In genomic region chr7:111694312-111694711, GRCm38 (mm10) we compare ENCODE assay signal across 9 mouse cellular contexts.
DNase-seq lines count a peak whose midpoint lies in the region; ATAC-seq and TF ChIP-seq lines count a peak whose summit lies in the region.
"Had no signal": no experiment of that assay in that cellular context is flagged by ENCODE, and none has a peak within 500 bp of the region (broad histone marks: within the 10 kb centered on the region; RNA-seq: fewer than 3 reads in every experiment).

No protein-coding gene starts in this region.

- no peak for TF ChIP-seq EP300 in lung, postnatal 0 days (IDR thresholded peaks at IDR 0.05)

- intact Hi-C loops in gastrocnemius, postnatal 14 days (cut with DNase I; ENCODE audit: low total_unique reads), result no loop called here

- DNase-seq in layer of hippocampus, postnatal 10 days (ENCODE audit: low spot score in 2 of 2), result peak; percentile 26 to 50
- no peak for DNase-seq in layer of hippocampus, postnatal 36 days
- peak; percentile 44 for DNase-seq in cerebellum, adult 11 months
- DNase-seq in gastrocnemius, postnatal 14 days, result peak; percentile 80
- peak; percentile 52 for DNase-seq in lung, postnatal 0 days (ENCODE audit: low spot score)
- DNase-seq in frontal cortex, postnatal 36 days (ENCODE audit: low spot score in 2 of 2), result no peak
- no peak for DNase-seq in retina, embryonic 14.5 days (ENCODE audit: low spot score)
- no peak for DNase-seq in kidney, adult 11 months

- H3K9ac ChIP-seq in lung, postnatal 0 days (replicated peaks; ENCODE audit: low read depth), result no peak overlapping the region
- H3K9ac ChIP-seq: neural tube, embryonic 13.5 days had no signal

- H3K9me3 ChIP-seq in lung, postnatal 0 days (ENCODE audit: low read length), result no peaks in the 10 kb centered on the region
- H3K9me3 ChIP-seq: neural tube, embryonic 13.5 days had no signal

- peak; percentile 50 for ATAC-seq in lung, postnatal 0 days

- H3K36me3 ChIP-seq in lung, postnatal 0 days (ENCODE audit: insufficient read depth, low read length), result no peaks in the 10 kb centered on the region
- H3K36me3 ChIP-seq: neural tube, embryonic 13.5 days had no signal

- H3K4me3 ChIP-seq in lung, postnatal 0 days (ENCODE audit: low read depth, low read length), result no peak overlapping the region
- H3K4me3 ChIP-seq: neural tube, embryonic 13.5 days had no signal

- TF ChIP-seq CTCF in lung, postnatal 0 days (IDR thresholded peaks at IDR 0.05), result no peak

- no peak overlapping the region for H3K27ac ChIP-seq in lung, postnatal 0 days (ENCODE audit: low read length)
- H3K27ac ChIP-seq: neural tube, embryonic 13.5 days had no signal

- H3K4me1 ChIP-seq in lung, postnatal 0 days (ENCODE audit: insufficient read depth, low read depth, low read length), result peaks cover 7% of the 10 kb centered on the region; the same call in 1 of the 2 replicates

- H3K4me2 ChIP-seq in lung, postnatal 0 days (replicated peaks; ENCODE audit: low read depth, low read length), result no peak overlapping the region
- H3K4me2 ChIP-seq: neural tube, embryonic 13.5 days had no signal

- H3K27me3 ChIP-seq in lung, postnatal 0 days (replicated peaks; ENCODE audit: insufficient read depth, low read length), result no peaks in the 10 kb centered on the region
- H3K27me3 ChIP-seq: neural tube, embryonic 13.5 days had no signal

- 59% methylated on average over 6 of the region's 6 CpGs for WGBS in lung, postnatal 0 days

Comparison
In these comparisons a context has a peak if more than half of its experiments do, and no peak if none do; other contexts are left out.
1. DNase-seq: peak in layer of hippocampus, postnatal 10 days (2 of 2), cerebellum, adult 11 months (single experiment), gastrocnemius, postnatal 14 days (single experiment) and lung, postnatal 0 days (single experiment); none in layer of hippocampus, postnatal 36 days (0 of 2), frontal cortex, postnatal 36 days (0 of 2), retina, embryonic 14.5 days (single experiment) and kidney, adult 11 months (single experiment).